Mouse (Mus musculus): ENCODE results near the gene Hist1h2an. TPM values are rescaled to one million over a fixed set of nuclear protein-coding genes. Genes with fewer than 3 reads are reported as not detected.
"Not testable (repeated sequence)": the region's sequence is repeated elsewhere in the genome, so short reads cannot be mapped to it uniquely, and the experiment has no call there.

Hist1h2an gene
- polyA plus RNA-seq, 1 experiment = 6.8 TPM

GRCm38 (mm10) chr13:21750159-21751017 lies 36.6 kb downstream of the Hist1h2an start, which contains the start of gene Hist1h4k:
Hist1h4k (minus strand) TSS chr13:21750505.
- Histone ChIP-seq H3K4me2 (ENCODE audit: low read depth) (peak within 1 kb of the TSS; percentile 82), H3K4me3 (peak within 1 kb of the TSS; percentile 43), H3K79me2 (ENCODE audit: control insufficient read depth, insufficient read depth) (peaks cover 23% of the 10 kb centered on the region)
- TF ChIP-seq E2F4 (IDR thresholded peaks at IDR 0.05; ENCODE audit: insufficient read depth) (peak; percentile 69), POLR2AphosphoS2 (IDR thresholded peaks at IDR 0.05; ENCODE audit: insufficient read length, low read depth) (peak; percentile 92), POLR2A (IDR thresholded peaks at IDR 0.05; ENCODE audit: insufficient read length, low read depth) (peak; percentile 80)
- H3K36me3 ChIP-seq (ENCODE audit: control insufficient read depth, insufficient read depth); H3K27me3 ChIP-seq (ENCODE audit: control insufficient read depth, insufficient read depth, insufficient read length); H3ac ChIP-seq (ENCODE audit: control insufficient read depth, insufficient read length): not testable (repeated sequence)

GRCm38 (mm10) chr13:21749387-21750158 lies 37.4 kb downstream of the Hist1h2an start:
- peaks cover 28% of the 10 kb centered on the region for H3K79me2 ChIP-seq (ENCODE audit: control insufficient read depth, insufficient read depth)
- no peak overlapping the region for H3ac ChIP-seq (ENCODE audit: control insufficient read depth, insufficient read length)
- TF ChIP-seq TCF3 (IDR thresholded peaks at IDR 0.05; ENCODE audit: insufficient read length, low read depth) (no peak), E2F4 (IDR thresholded peaks at IDR 0.05; ENCODE audit: insufficient read depth) (no peak), POLR2AphosphoS2 (IDR thresholded peaks at IDR 0.05; ENCODE audit: insufficient read length, low read depth) (peak; percentile 81), CEBPB (IDR thresholded peaks at IDR 0.05; ENCODE audit: insufficient read depth, poor library complexity, severe bottlenecking) (no peak), MYOG (IDR thresholded peaks at IDR 0.05; ENCODE audit: control insufficient read depth in 1 of 3, insufficient read depth in 1 of 3, insufficient read length in 2 of 3, low read depth in 2 of 3) (no peak), SRF (IDR thresholded peaks at IDR 0.05; ENCODE audit: control insufficient read depth, insufficient read length, low read depth) (no peak), REST (IDR thresholded peaks at IDR 0.05; ENCODE audit: insufficient read depth, insufficient read length) (no peak), USF1 (IDR thresholded peaks at IDR 0.05; ENCODE audit: low read depth) (no peak), TCF12 (IDR thresholded peaks at IDR 0.05; ENCODE audit: insufficient read depth, poor library complexity, severe bottlenecking) (no peak), MYOD1 (IDR thresholded peaks at IDR 0.05; ENCODE audit: control insufficient read depth in 1 of 3, insufficient read length in 2 of 3, low read depth in 2 of 3) (no peak), MAX (IDR thresholded peaks at IDR 0.05; ENCODE audit: low read depth) (no peak), POLR2A (IDR thresholded peaks at IDR 0.05; ENCODE audit: insufficient read length, low read depth) (peak; percentile 11)
- H3K36me3 ChIP-seq (ENCODE audit: control insufficient read depth, insufficient read depth) = no peaks in the 10 kb centered on the region
- H3K4me3 ChIP-seq = peak overlapping the region; percentile 43
- peak overlapping the region; percentile 82 for H3K4me2 ChIP-seq (ENCODE audit: low read depth)
- no peaks in the 10 kb centered on the region for H3K27me3 ChIP-seq (ENCODE audit: control insufficient read depth, insufficient read depth, insufficient read length)

GRCm38 (mm10) chr13:21745006-21745405 lies 42.0 kb downstream of the Hist1h2an start:
- no peaks in the 10 kb centered on the region for H3K27me3 ChIP-seq (ENCODE audit: control insufficient read depth, insufficient read depth, insufficient read length)
- H3ac ChIP-seq (ENCODE audit: control insufficient read depth, insufficient read length) = no peak overlapping the region
- H3K36me3 ChIP-seq (ENCODE audit: control insufficient read depth, insufficient read depth) = no peaks in the 10 kb centered on the region
- TF ChIP-seq USF1 (IDR thresholded peaks at IDR 0.05; ENCODE audit: low read depth) = no peak
- no peak for TF ChIP-seq SRF (IDR thresholded peaks at IDR 0.05; ENCODE audit: control insufficient read depth, insufficient read length, low read depth)
- no peak for TF ChIP-seq CEBPB (IDR thresholded peaks at IDR 0.05; ENCODE audit: insufficient read depth, poor library complexity, severe bottlenecking)
- TF ChIP-seq TCF3 (IDR thresholded peaks at IDR 0.05; ENCODE audit: insufficient read length, low read depth) = no peak
- no peak for TF ChIP-seq TCF12 (IDR thresholded peaks at IDR 0.05; ENCODE audit: insufficient read depth, poor library complexity, severe bottlenecking)
- no peak for TF ChIP-seq REST (IDR thresholded peaks at IDR 0.05; ENCODE audit: insufficient read depth, insufficient read length)
- TF ChIP-seq E2F4 (IDR thresholded peaks at IDR 0.05; ENCODE audit: insufficient read depth) = no peak
- TF ChIP-seq POLR2AphosphoS2 (IDR thresholded peaks at IDR 0.05; ENCODE audit: insufficient read length, low read depth) = no peak
- peaks cover 28% of the 10 kb centered on the region for H3K79me2 ChIP-seq (ENCODE audit: control insufficient read depth, insufficient read depth)
- H3K4me3 ChIP-seq = no peak overlapping the region
- H3K4me2 ChIP-seq (ENCODE audit: low read depth) = no peak overlapping the region

Other genes starting within 250 kb of the Hist1h2an start
- 0.02 TPM for gene Olfr1366, start 244.4 kb downstream of the Hist1h2an start, polyA plus RNA-seq (2012; fragmentation: generic; extraction: Trizol)
- not detected for gene Olfr1535, start 227.3 kb downstream of the Hist1h2an start, polyA plus RNA-seq (2012; fragmentation: generic; extraction: Trizol)
- gene Olfr1364, start 205.5 kb downstream of the Hist1h2an start, polyA plus RNA-seq (2012; fragmentation: generic; extraction: Trizol) = not detected
- gene Olfr1362, start 173.2 kb downstream of the Hist1h2an start, polyA plus RNA-seq (2012; fragmentation: generic; extraction: Trizol) = not detected
- gene Olfr11, start 144.7 kb downstream of the Hist1h2an start, polyA plus RNA-seq (2012; fragmentation: generic; extraction: Trizol) = not detected
- gene Olfr1361, start 123.8 kb downstream of the Hist1h2an start, polyA plus RNA-seq (2012; fragmentation: generic; extraction: Trizol) = not detected
- gene Olfr1360, start 109.8 kb downstream of the Hist1h2an start, polyA plus RNA-seq (2012; fragmentation: generic; extraction: Trizol) = not detected
- gene Olfr1359, start 89.1 kb downstream of the Hist1h2an start, polyA plus RNA-seq (2012; fragmentation: generic; extraction: Trizol) = not detected
- gene Hist1h2bl, start 71.1 kb downstream of the Hist1h2an start, polyA plus RNA-seq (2012; fragmentation: generic; extraction: Trizol) = 2.7 TPM
- gene Hist1h2ai, start 70.8 kb downstream of the Hist1h2an start, polyA plus RNA-seq (2012; fragmentation: generic; extraction: Trizol) = 6.4 TPM
- gene Hist1h3h, start 69.6 kb downstream of the Hist1h2an start, polyA plus RNA-seq (2012; fragmentation: generic; extraction: Trizol) = 9.0 TPM
- gene Hist1h2bm, start 65.2 kb downstream of the Hist1h2an start, polyA plus RNA-seq (2012; fragmentation: generic; extraction: Trizol) = 1.3 TPM
- 1.3 TPM for gene Hist1h4j, start 52.2 kb downstream of the Hist1h2an start, polyA plus RNA-seq (2012; fragmentation: generic; extraction: Trizol)
- 6.3 TPM for gene Hist1h4k, start 36.7 kb downstream of the Hist1h2an start, polyA plus RNA-seq (2012; fragmentation: generic; extraction: Trizol)
- 2.3 TPM for gene Hist1h2ak, start 33.4 kb downstream of the Hist1h2an start, polyA plus RNA-seq (2012; fragmentation: generic; extraction: Trizol)
- gene Hist1h2bn, start 33.1 kb downstream of the Hist1h2an start, polyA plus RNA-seq (2012; fragmentation: generic; extraction: Trizol) = 1.8 TPM
- 1.7 TPM for gene Hist1h1b, start 6.6 kb downstream of the Hist1h2an start, polyA plus RNA-seq (2012; fragmentation: generic; extraction: Trizol)
- gene Hist1h3i, start 3.8 kb downstream of the Hist1h2an start, polyA plus RNA-seq (2012; fragmentation: generic; extraction: Trizol) = 10.6 TPM
- 0.89 TPM for gene Hist1h2bp, start 243 bp upstream of the Hist1h2an start, polyA plus RNA-seq (2012; fragmentation: generic; extraction: Trizol)
- gene Hist1h2bq, start 23.0 kb upstream of the Hist1h2an start, polyA plus RNA-seq (2012; fragmentation: generic; extraction: Trizol) = 72.0 TPM
- gene Hist1h2ao, start 23.2 kb upstream of the Hist1h2an start, polyA plus RNA-seq (2012; fragmentation: generic; extraction: Trizol) = not detected
- not detected for gene Hist1h4m, start 24.5 kb upstream of the Hist1h2an start, polyA plus RNA-seq (2012; fragmentation: generic; extraction: Trizol)
- 19.7 TPM for gene Hist1h4n, start 45.0 kb upstream of the Hist1h2an start, polyA plus RNA-seq (2012; fragmentation: generic; extraction: Trizol)
- 730 TPM for gene Hist1h2ap, start 46.3 kb upstream of the Hist1h2an start, polyA plus RNA-seq (2012; fragmentation: generic; extraction: Trizol)
- 71.7 TPM for gene Hist1h2br, start 46.5 kb upstream of the Hist1h2an start, polyA plus RNA-seq (2012; fragmentation: generic; extraction: Trizol)
- gene Zfp184, start 157.9 kb upstream of the Hist1h2an start, polyA plus RNA-seq (2012; fragmentation: generic; extraction: Trizol) = 0.89 TPM
- not detected for gene Pom121l2, start 194.0 kb upstream of the Hist1h2an start, polyA plus RNA-seq (2012; fragmentation: generic; extraction: Trizol)
- gene Prss16, start 222.5 kb upstream of the Hist1h2an start, polyA plus RNA-seq (2012; fragmentation: generic; extraction: Trizol) = 0.34 TPM
- gene Hist1h2ah, start 248.3 kb upstream of the Hist1h2an start, polyA plus RNA-seq (2012; fragmentation: generic; extraction: Trizol) = 2.2 TPM
- 8.2 TPM for gene Hist1h2bk, start 248.7 kb upstream of the Hist1h2an start, polyA plus RNA-seq (2012; fragmentation: generic; extraction: Trizol)

All from myocyte (in vitro differentiated cells).